Mouse (Mus musculus): ENCODE results near the gene Tubgcp3. TPM values are rescaled to one million over a fixed set of nuclear protein-coding genes. Genes with fewer than 3 reads are reported as not detected.
A peak's percentile ranks its signal among the peaks of the same experiment; 100 is the strongest.

Tubgcp3 gene
- polyA plus RNA-seq, 1 experiment from 2014 or later, result 20.9 TPM

DNA sequence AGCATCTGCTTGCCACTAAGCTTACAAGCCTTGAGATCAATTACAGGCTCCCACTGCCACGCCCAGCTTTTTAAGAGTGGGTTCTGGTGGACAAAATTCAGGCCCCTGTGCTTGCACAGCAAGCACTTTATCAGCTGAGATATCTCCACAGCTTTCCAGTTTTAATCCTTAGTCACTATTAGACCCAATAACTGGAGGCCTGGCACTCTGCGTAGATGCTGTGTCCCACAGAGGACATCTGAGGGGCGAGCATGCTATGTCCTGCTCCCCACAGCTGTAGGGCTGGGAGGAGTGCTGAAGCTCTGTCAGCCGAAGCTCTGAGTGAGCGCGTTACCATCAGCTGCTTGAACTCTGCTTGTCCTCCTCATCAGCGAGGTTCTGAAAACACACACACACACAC lies 105.5 kb downstream of the Tubgcp3 start:
- no peaks in the 10 kb centered on the region for H3K27me3 ChIP-seq (replicated peaks; ENCODE audit: insufficient read depth, low read length)

DNA sequence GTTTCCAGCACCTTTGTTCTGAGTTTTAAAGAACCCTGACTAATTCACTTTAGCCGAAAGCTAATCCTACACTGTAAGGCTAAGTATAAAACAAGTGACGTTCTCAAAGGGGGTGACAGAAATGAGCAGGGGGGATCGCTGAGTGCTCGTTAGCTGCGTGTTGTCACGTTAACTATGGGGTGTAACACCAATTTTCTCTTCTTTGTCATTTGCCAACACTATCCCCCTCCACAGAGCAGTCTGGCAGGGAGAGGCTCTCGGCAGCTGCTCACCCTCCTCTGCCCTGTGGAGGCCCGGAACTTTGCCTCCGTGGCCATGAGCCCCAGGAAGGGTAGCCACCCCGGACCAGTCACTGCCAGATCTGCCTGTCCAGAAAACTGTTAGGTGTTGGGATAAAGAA lies 106.6 kb downstream of the Tubgcp3 start:
- Histone ChIP-seq H3K27ac (ENCODE audit: low read length) (no peak overlapping the region), H3K4me3 (ENCODE audit: low read depth, low read length) (no peak overlapping the region), H3K9me3 (ENCODE audit: low read length) (no peaks in the 10 kb centered on the region), H3K4me2 (replicated peaks; ENCODE audit: low read depth, low read length) (no peak overlapping the region), H3K4me1 (ENCODE audit: insufficient read depth, low read depth, low read length) (no peaks in the 10 kb centered on the region), H3K36me3 (ENCODE audit: insufficient read depth, low read length) (no peaks in the 10 kb centered on the region), H3K27me3 (replicated peaks; ENCODE audit: insufficient read depth, low read length) (no peaks in the 10 kb centered on the region), H3K9ac (replicated peaks; ENCODE audit: low read depth) (no peak overlapping the region)
- DNase-seq (ENCODE audit: low spot score), result no peak
- ATAC-seq, result no peak
- 65% methylated on average over 10 of the region's 10 CpGs for WGBS
- TF ChIP-seq CTCF (IDR thresholded peaks at IDR 0.05) (no peak), EP300 (IDR thresholded peaks at IDR 0.05) (no peak)

More for the DNA sequence above, 105.5 kb downstream of the Tubgcp3 start:
- no peaks in the 10 kb centered on the region for H3K36me3 ChIP-seq (ENCODE audit: insufficient read depth, low read length)
- no peak overlapping the region for H3K4me3 ChIP-seq (ENCODE audit: low read depth, low read length)
- H3K9ac ChIP-seq (replicated peaks; ENCODE audit: low read depth), result no peak overlapping the region
- no peak overlapping the region for H3K4me2 ChIP-seq (replicated peaks; ENCODE audit: low read depth, low read length)
- H3K9me3 ChIP-seq (ENCODE audit: low read length), result no peaks in the 10 kb centered on the region
- no peak for DNase-seq (ENCODE audit: low spot score)
- ATAC-seq, result no peak
- no peak overlapping the region for H3K27ac ChIP-seq (ENCODE audit: low read length)
- H3K4me1 ChIP-seq (ENCODE audit: insufficient read depth, low read depth, low read length), result no peaks in the 10 kb centered on the region
- 30% methylated on average over 7 of the region's 7 CpGs for WGBS
- TF ChIP-seq CTCF (IDR thresholded peaks at IDR 0.05), result no peak

DNA sequence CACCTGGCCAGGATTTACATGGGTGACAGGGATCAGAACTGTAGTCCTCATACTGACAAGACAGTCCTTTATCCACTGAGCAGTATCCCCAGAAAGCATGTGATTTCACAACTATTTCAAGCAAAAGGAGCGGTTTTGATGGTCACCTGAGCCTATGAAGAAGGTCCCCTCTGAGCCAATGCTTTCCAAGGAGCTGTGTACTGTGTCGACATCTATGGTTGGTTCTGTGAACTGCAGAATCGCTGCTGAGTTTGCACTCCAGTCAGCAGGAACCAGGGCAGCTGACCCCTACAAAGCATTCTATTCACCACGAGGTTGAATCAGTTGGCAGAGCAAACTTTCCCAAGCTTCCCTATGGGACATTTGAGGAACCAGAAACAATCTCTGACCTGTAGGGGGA lies 107.7 kb downstream of the Tubgcp3 start:
- WGBS, result 4% methylated on average over 4 of the region's 4 CpGs
- no peaks in the 10 kb centered on the region for H3K36me3 ChIP-seq (ENCODE audit: insufficient read depth, low read length)
- H3K27me3 ChIP-seq (replicated peaks; ENCODE audit: insufficient read depth, low read length), result no peaks in the 10 kb centered on the region
- TF ChIP-seq CTCF (IDR thresholded peaks at IDR 0.05), result peak; percentile 89
- TF ChIP-seq EP300 (IDR thresholded peaks at IDR 0.05), result no peak
- H3K4me2 ChIP-seq (replicated peaks; ENCODE audit: low read depth, low read length), result no peak overlapping the region
- peak; percentile 22 for DNase-seq (ENCODE audit: low spot score)
- no peak for ATAC-seq
- H3K27ac ChIP-seq (ENCODE audit: low read length), result no peak overlapping the region
- H3K9ac ChIP-seq (replicated peaks; ENCODE audit: low read depth), result no peak overlapping the region
- no peaks in the 10 kb centered on the region for H3K4me1 ChIP-seq (ENCODE audit: insufficient read depth, low read depth, low read length)
- H3K4me3 ChIP-seq (ENCODE audit: low read depth, low read length), result no peak overlapping the region
- H3K9me3 ChIP-seq (ENCODE audit: low read length), result no peaks in the 10 kb centered on the region

Small RNAs within 50 kb of the gene (microRNA-seq; reads per million reads assigned to microRNA genes)
- gene Gm26483, result not detected

Other genes starting within 250 kb of the Tubgcp3 start
- gene Spaca7, start 99.2 kb downstream of the Tubgcp3 start, polyA plus RNA-seq (2015; fragmentation: Nextera tagmentation; extraction: Ambion mirVana), result not detected in 2 replicates
- 45.4 and 50.6 TPM in 2 replicates for gene Atp11a, start 84.8 kb upstream of the Tubgcp3 start, polyA plus RNA-seq (2015; fragmentation: Nextera tagmentation; extraction: Ambion mirVana)
- gene Mcf2l, start 201.6 kb upstream of the Tubgcp3 start, polyA plus RNA-seq (2015; fragmentation: Nextera tagmentation; extraction: Ambion mirVana), result 12.9 and 16.8 TPM in 2 replicates

All from lung, postnatal 0 days (tissue).